Mouse (Mus musculus): ENCODE results near the gene Tsr2. TPM values are rescaled to one million over a fixed set of nuclear protein-coding genes. Genes with fewer than 3 reads are reported as not detected.

The Tsr2 gene
- polyA plus RNA-seq, 1 experiment from 2014 or later = 59.1 TPM

- Histone ChIP-seq H3K27me3 (ENCODE audit: low read depth, poor library complexity, severe bottlenecking) (peaks cover 77% of the 10 kb centered on the region), H3K27ac (no peak overlapping the region), H3K36me3 (peaks cover 59% of the 10 kb centered on the region), H3K4me1 (no peaks in the 10 kb centered on the region), H3K9me3 (replicated peaks) (no peaks in the 10 kb centered on the region), H3K4me3 (no peak overlapping the region)
- WGBS = 92% methylated on average over 7 of the region's 7 CpGs
- DNase-seq (ENCODE audit: low spot score) = no peak
Observed at GRCm38 (mm10) chrX:151066071-151066666, 30.2 kb downstream of the Tsr2 start.

GRCm38 (mm10) chrX:151061615-151062299 lies 34.6 kb downstream of the Tsr2 start:
- H3K4me1 ChIP-seq = no peaks in the 10 kb centered on the region
- H3K27ac ChIP-seq = no peak overlapping the region
- H3K36me3 ChIP-seq = peaks cover 38% of the 10 kb centered on the region
- H3K9me3 ChIP-seq (replicated peaks) = no peaks in the 10 kb centered on the region
- peaks cover 66% of the 10 kb centered on the region for H3K27me3 ChIP-seq (ENCODE audit: low read depth, poor library complexity, severe bottlenecking)
- H3K4me3 ChIP-seq = no peak overlapping the region
- WGBS = 53% methylated on average over 3 of the region's 3 CpGs
- no peak for DNase-seq (ENCODE audit: low spot score)

GRCm38 (mm10) chrX:151059346-151059745 lies 37.0 kb downstream of the Tsr2 start:
- H3K27ac ChIP-seq = no peak overlapping the region
- no peak for DNase-seq (ENCODE audit: low spot score)
- peaks cover 14% of the 10 kb centered on the region for H3K4me1 ChIP-seq
- no peaks in the 10 kb centered on the region for H3K9me3 ChIP-seq (replicated peaks)
- peaks cover 66% of the 10 kb centered on the region for H3K27me3 ChIP-seq (ENCODE audit: low read depth, poor library complexity, severe bottlenecking)
- 100% methylated on average over 1 of the region's 1 CpGs for WGBS
- no peak overlapping the region for H3K4me3 ChIP-seq
- peaks cover 33% of the 10 kb centered on the region for H3K36me3 ChIP-seq

GRCm38 (mm10) chrX:151055559-151055958 lies 40.8 kb downstream of the Tsr2 start:
- Histone ChIP-seq H3K36me3 (peaks cover 43% of the 10 kb centered on the region), H3K27me3 (ENCODE audit: low read depth, poor library complexity, severe bottlenecking) (peaks cover 76% of the 10 kb centered on the region), H3K9me3 (replicated peaks) (no peaks in the 10 kb centered on the region), H3K4me1 (peaks cover 31% of the 10 kb centered on the region), H3K27ac (peak overlapping the region; percentile 81), H3K4me3 (no peak overlapping the region)
- DNase-seq (ENCODE audit: low spot score) = peak; percentile 37
- 17% methylated on average over 1 of the region's 1 CpGs for WGBS

GRCm38 (mm10) chrX:151054489-151054888 lies 41.9 kb downstream of the Tsr2 start:
- peak; percentile 48 for DNase-seq (ENCODE audit: low spot score)
- Histone ChIP-seq H3K27me3 (ENCODE audit: low read depth, poor library complexity, severe bottlenecking) (peaks cover 76% of the 10 kb centered on the region), H3K4me3 (peak overlapping the region; percentile 27)

GRCm38 (mm10) chrX:151050337-151050736 lies 46.0 kb downstream of the Tsr2 start:
- no peak for DNase-seq (ENCODE audit: low spot score)
- Histone ChIP-seq H3K4me3 (no peak overlapping the region), H3K9me3 (replicated peaks) (0 out of 2 replicates have a peak, but pooled peaks cover 2% of the 10 kb centered on the region), H3K27me3 (ENCODE audit: low read depth, poor library complexity, severe bottlenecking) (peaks cover 89% of the 10 kb centered on the region), H3K27ac (no peak overlapping the region), H3K4me1 (peaks cover 49% of the 10 kb centered on the region), H3K36me3 (peaks cover 23% of the 10 kb centered on the region)
- 83% methylated on average over 7 of the region's 7 CpGs for WGBS

More at GRCm38 (mm10) chrX:151054489-151054888, 41.9 kb downstream of the Tsr2 start:
- peaks cover 40% of the 10 kb centered on the region for H3K4me1 ChIP-seq
- H3K27ac ChIP-seq = peak overlapping the region; percentile 81
- 54% methylated on average over 5 of the region's 6 CpGs for WGBS
- peaks cover 41% of the 10 kb centered on the region for H3K36me3 ChIP-seq
- no peaks in the 10 kb centered on the region for H3K9me3 ChIP-seq (replicated peaks)

- H3K27me3 ChIP-seq (ENCODE audit: low read depth, poor library complexity, severe bottlenecking) = peaks cover 93% of the 10 kb centered on the region
Observed at GRCm38 (mm10) chrX:151049661-151050215, 46.6 kb downstream of the Tsr2 start.

GRCm38 (mm10) chrX:151047431-151048058 lies 48.8 kb downstream of the Tsr2 start:
- H3K9me3 ChIP-seq (replicated peaks) = 0 out of 2 replicates have a peak, but pooled peaks cover 2% of the 10 kb centered on the region
- DNase-seq (ENCODE audit: low spot score) = no peak
- 19% methylated on average over 56 of the region's 56 CpGs for WGBS

More at GRCm38 (mm10) chrX:151049661-151050215, 46.6 kb downstream of the Tsr2 start:
- Histone ChIP-seq H3K36me3 (peaks cover 23% of the 10 kb centered on the region), H3K27ac (no peak overlapping the region), H3K9me3 (replicated peaks) (0 out of 2 replicates have a peak, but pooled peaks cover 2% of the 10 kb centered on the region), H3K4me3 (peak overlapping the region; percentile 74; the same call in 1 of the 2 replicates), H3K4me1 (peaks cover 44% of the 10 kb centered on the region)
- WGBS = 63% methylated on average over 8 of the region's 8 CpGs
- DNase-seq (ENCODE audit: low spot score) = no peak

GRCm38 (mm10) chrX:151046777-151047430 lies 49.4 kb downstream of the Tsr2 start:
- WGBS = 16% methylated on average over 56 of the region's 62 CpGs
- peaks cover 23% of the 10 kb centered on the region for H3K4me1 ChIP-seq
- peak overlapping the region; percentile 74 for H3K4me3 ChIP-seq
- peak overlapping the region; percentile 93 for H3K27ac ChIP-seq
- peak; percentile 87 for DNase-seq (ENCODE audit: low spot score)
- peaks cover 16% of the 10 kb centered on the region for H3K36me3 ChIP-seq
- H3K9me3 ChIP-seq (replicated peaks) = 0 out of 2 replicates have a peak, but pooled peaks cover 2% of the 10 kb centered on the region
- peaks cover 72% of the 10 kb centered on the region for H3K27me3 ChIP-seq (ENCODE audit: low read depth, poor library complexity, severe bottlenecking)

More at GRCm38 (mm10) chrX:151047431-151048058, 48.8 kb downstream of the Tsr2 start:
- H3K36me3 ChIP-seq = peaks cover 20% of the 10 kb centered on the region
- peaks cover 77% of the 10 kb centered on the region for H3K27me3 ChIP-seq (ENCODE audit: low read depth, poor library complexity, severe bottlenecking)
- peak overlapping the region; percentile 93 for H3K27ac ChIP-seq
- peaks cover 23% of the 10 kb centered on the region for H3K4me1 ChIP-seq
- H3K4me3 ChIP-seq = peak overlapping the region; percentile 74

- Histone ChIP-seq H3K9me3 (replicated peaks) (0 out of 2 replicates have a peak, but pooled peaks cover 2% of the 10 kb centered on the region), H3K4me1 (peaks cover 23% of the 10 kb centered on the region), H3K36me3 (peaks cover 11% of the 10 kb centered on the region), H3K27ac (peak overlapping the region; percentile 93), H3K27me3 (ENCODE audit: low read depth, poor library complexity, severe bottlenecking) (peaks cover 70% of the 10 kb centered on the region), H3K4me3 (peak overlapping the region; percentile 74)
- DNase-seq (ENCODE audit: low spot score) = no peak
- 40% methylated on average over 11 of the region's 11 CpGs for WGBS
Observed at GRCm38 (mm10) chrX:151046321-151046720, 50.0 kb downstream of the Tsr2 start.

GRCm38 (mm10) chrX:151045850-151046249 lies 50.5 kb downstream of the Tsr2 start, which contains the start of gene Fgd1:
Gene Fgd1, plus strand, starts transcription at chrX:151046150.
- no peak for DNase-seq (ENCODE audit: low spot score)
- Histone ChIP-seq H3K4me1 (peaks cover 23% of the 10 kb centered on the region), H3K27ac (peak within 1 kb of the TSS; percentile 93), H3K9me3 (replicated peaks) (0 out of 2 replicates have a peak, but pooled peaks cover 2% of the 10 kb centered on the region), H3K36me3 (peaks cover 6% of the 10 kb centered on the region; the same call in 1 of the 2 replicates), H3K27me3 (ENCODE audit: low read depth, poor library complexity, severe bottlenecking) (peaks cover 70% of the 10 kb centered on the region), H3K4me3 (peak within 1 kb of the TSS; percentile 74)
- 98% methylated on average over 8 of the region's 8 CpGs for WGBS

- peaks cover 46% of the 10 kb centered on the region for H3K27me3 ChIP-seq (ENCODE audit: low read depth, poor library complexity, severe bottlenecking)
- DNase-seq (ENCODE audit: low spot score) = no peak
- H3K4me3 ChIP-seq = no peak overlapping the region
- 51% methylated on average over 5 of the region's 5 CpGs for WGBS
- peaks cover under 1% of the 10 kb centered on the region; the same call in 1 of the 2 replicates for H3K4me1 ChIP-seq
- no peaks in the 10 kb centered on the region for H3K9me3 ChIP-seq (replicated peaks)
- no peak overlapping the region for H3K27ac ChIP-seq
- no peaks in the 10 kb centered on the region for H3K36me3 ChIP-seq
Observed at GRCm38 (mm10) chrX:151041223-151041622, 55.1 kb downstream of the Tsr2 start.
